Mouse (Mus musculus): ENCODE data around the gene Cldn19.

- TF ChIP-seq CEBPB (IDR thresholded peaks at IDR 0.05; ENCODE audit: low read depth): no peak
- no peak for TF ChIP-seq CTCF (IDR thresholded peaks at IDR 0.05; ENCODE audit: control insufficient read depth, insufficient read depth, insufficient read length)
- no peak for TF ChIP-seq MYOG (IDR thresholded peaks at IDR 0.05; ENCODE audit: control insufficient read depth, extremely low read depth, insufficient read length)
- no peak for TF ChIP-seq MAX (IDR thresholded peaks at IDR 0.05)
- no peak for TF ChIP-seq USF1 (IDR thresholded peaks at IDR 0.05; ENCODE audit: low read depth)
- TF ChIP-seq FOSL1 (IDR thresholded peaks at IDR 0.05; ENCODE audit: insufficient read depth, low read length, poor library complexity, severe bottlenecking): no peak
- TF ChIP-seq MYOD1 (IDR thresholded peaks at IDR 0.05; ENCODE audit: control insufficient read depth, insufficient read length, low read depth): no peak
These were observed 37.8 kb downstream of the Cldn19 start for GRCm38 (mm10) chr4:119292771-119293573.

All from C2C12 (cell line).